Mouse (Mus musculus) midbrain, embryonic 12.5 days (tissue): Measurements from ENCODE around the gene Tlr5. TPM values are rescaled to one million over a fixed set of nuclear protein-coding genes. Genes with fewer than 3 reads are reported as not detected.

Experiments
- polyA plus RNA-seq: library from polyadenylated mRNA; unstranded; fragments of >200 nt; fragmentation: Nextera tagmentation; extraction: Ambion mirVana; gene quantifications from 2 replicates; pipeline ENCODE4 v1.2.1, GENCODE M21; 2016

Gene Tlr5
- polyA plus RNA-seq, 1 experiment from 2014 or later, result 0.78 TPM

Other genes starting within 250 kb of the Tlr5 start
- gene Ccdc185, start 205.6 kb upstream of the Tlr5 start, polyA plus RNA-seq, result not detected in 2 replicates
- gene Susd4, start 190.9 kb upstream of the Tlr5 start, polyA plus RNA-seq, result 26.8 and 28.3 TPM in 2 replicates